Mouse (Mus musculus): Measurements from ENCODE around the gene Olfr449. TPM values are rescaled to one million over a fixed set of nuclear protein-coding genes. Genes with fewer than 3 reads are reported as not detected.

Olfr449 gene
- polyA plus RNA-seq (2014; fragmentation: Illumina TruSeq; extraction: RNeasy Lipid Tissue Mini Kit (QIAGEN cat#74804); ENCODE audit: low read depth, low replicate concordance), result not detected

GRCm38 (mm10) chr6:42834084-42834483 lies at the start of gene Olfr449:
Gene Olfr449, plus strand, starts transcription at chr6:42834384.

GRCm38 (mm10) chr6:42784793-42785192 lies 49.4 kb upstream of the Olfr449 start, which contains the start of gene Olfr452:
Gene Olfr452, plus strand, starts transcription at chr6:42785093.

GRCm38 (mm10) chr6:42811639-42812038 lies 22.5 kb upstream of the Olfr449 start, which contains the start of gene Olfr450:
Gene Olfr450, plus strand, starts transcription at chr6:42811939.

Other genes starting within 250 kb of the Olfr449 start
- not detected for gene Tcaf3, start 236.7 kb upstream of the Olfr449 start, polyA plus RNA-seq (2014; fragmentation: Illumina TruSeq; extraction: RNeasy Lipid Tissue Mini Kit (QIAGEN cat#74804); ENCODE audit: low read depth, low replicate concordance)
- 11.6 TPM for gene Tcaf2, start 189.1 kb upstream of the Olfr449 start, polyA plus RNA-seq (2014; fragmentation: Illumina TruSeq; extraction: RNeasy Lipid Tissue Mini Kit (QIAGEN cat#74804); ENCODE audit: low read depth, low replicate concordance)
- gene Tcaf1, start 124.3 kb upstream of the Olfr449 start, polyA plus RNA-seq (2014; fragmentation: Illumina TruSeq; extraction: RNeasy Lipid Tissue Mini Kit (QIAGEN cat#74804); ENCODE audit: low read depth, low replicate concordance), result 133 TPM
- gene Olfr453, start 95.0 kb upstream of the Olfr449 start, polyA plus RNA-seq (2014; fragmentation: Illumina TruSeq; extraction: RNeasy Lipid Tissue Mini Kit (QIAGEN cat#74804); ENCODE audit: low read depth, low replicate concordance), result not detected
- gene Olfr38, start 78.0 kb upstream of the Olfr449 start, polyA plus RNA-seq (2014; fragmentation: Illumina TruSeq; extraction: RNeasy Lipid Tissue Mini Kit (QIAGEN cat#74804); ENCODE audit: low read depth, low replicate concordance), result not detected
- not detected for gene Olfr452, start 49.3 kb upstream of the Olfr449 start, polyA plus RNA-seq (2014; fragmentation: Illumina TruSeq; extraction: RNeasy Lipid Tissue Mini Kit (QIAGEN cat#74804); ENCODE audit: low read depth, low replicate concordance)
- gene Olfr450, start 22.4 kb upstream of the Olfr449 start, polyA plus RNA-seq (2014; fragmentation: Illumina TruSeq; extraction: RNeasy Lipid Tissue Mini Kit (QIAGEN cat#74804); ENCODE audit: low read depth, low replicate concordance), result not detected
- not detected for gene Olfr448, start 56.1 kb downstream of the Olfr449 start, polyA plus RNA-seq (2014; fragmentation: Illumina TruSeq; extraction: RNeasy Lipid Tissue Mini Kit (QIAGEN cat#74804); ENCODE audit: low read depth, low replicate concordance)
- gene Olfr447, start 74.5 kb downstream of the Olfr449 start, polyA plus RNA-seq (2014; fragmentation: Illumina TruSeq; extraction: RNeasy Lipid Tissue Mini Kit (QIAGEN cat#74804); ENCODE audit: low read depth, low replicate concordance), result not detected
- gene Olfr446, start 87.0 kb downstream of the Olfr449 start, polyA plus RNA-seq (2014; fragmentation: Illumina TruSeq; extraction: RNeasy Lipid Tissue Mini Kit (QIAGEN cat#74804); ENCODE audit: low read depth, low replicate concordance), result not detected
- gene Olfr444, start 114.7 kb downstream of the Olfr449 start, polyA plus RNA-seq (2014; fragmentation: Illumina TruSeq; extraction: RNeasy Lipid Tissue Mini Kit (QIAGEN cat#74804); ENCODE audit: low read depth, low replicate concordance), result not detected

Measured in adrenal gland, adult 10 weeks (tissue).